Mouse (Mus musculus): Measurements from ENCODE around the gene Gm17783.
"Not testable (repeated sequence)": the region's sequence is repeated elsewhere in the genome, so short reads cannot be mapped to it uniquely, and the experiment has no call there.

Gm17783 gene

GRCm38 (mm10) chr16:45531950-45532349, at the start of gene Gm17783:
Gm17783 (minus strand) TSS chr16:45532050.
- no peak for DNase-seq (ENCODE audit: low spot score)

GRCm38 (mm10) chr16:45579883-45580282, 48.0 kb upstream of the Gm17783 start:
- no peak for DNase-seq (ENCODE audit: low spot score)

DNA sequence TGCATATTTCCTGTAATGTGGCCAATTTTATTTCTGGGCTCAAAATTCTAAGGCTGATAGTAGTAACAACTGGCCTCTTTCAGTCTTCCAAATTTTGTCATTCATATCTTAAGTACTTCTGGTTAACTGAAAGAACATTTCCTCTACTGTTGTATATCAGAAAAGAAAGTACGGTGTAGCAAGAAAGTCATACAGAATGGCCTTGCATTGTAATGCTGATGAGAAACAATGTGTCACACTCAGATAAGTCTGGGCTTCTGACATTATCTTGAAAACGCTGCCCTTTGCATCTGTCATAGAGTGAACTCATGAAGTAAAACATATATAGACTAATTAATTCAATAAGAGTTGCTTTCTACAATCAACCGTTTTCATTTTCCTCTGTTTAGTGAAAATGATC, 40.5 kb upstream of the Gm17783 start:
- DNase-seq (ENCODE audit: low spot score), result no peak

DNA sequence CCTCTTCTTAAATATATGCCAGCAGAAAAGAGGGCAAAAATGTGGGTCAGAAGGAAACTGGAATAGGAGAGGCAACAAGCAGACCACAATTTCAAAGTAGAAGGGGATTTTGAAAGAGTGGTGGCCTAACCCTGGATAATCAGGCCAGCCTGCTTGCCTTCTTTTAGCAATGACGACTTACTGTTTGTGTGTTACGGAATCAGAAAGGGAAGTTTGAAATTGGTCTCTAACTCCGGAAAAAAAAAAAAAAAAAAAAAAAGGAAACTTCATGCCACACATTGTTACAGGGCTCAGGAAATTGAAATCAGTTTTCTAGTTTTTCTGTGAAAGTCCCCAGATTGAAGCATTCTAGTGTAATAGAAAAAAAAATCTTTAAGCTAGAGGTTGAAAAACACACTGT, 29.9 kb upstream of the Gm17783 start:
- DNase-seq (ENCODE audit: low spot score), result no peak

DNA sequence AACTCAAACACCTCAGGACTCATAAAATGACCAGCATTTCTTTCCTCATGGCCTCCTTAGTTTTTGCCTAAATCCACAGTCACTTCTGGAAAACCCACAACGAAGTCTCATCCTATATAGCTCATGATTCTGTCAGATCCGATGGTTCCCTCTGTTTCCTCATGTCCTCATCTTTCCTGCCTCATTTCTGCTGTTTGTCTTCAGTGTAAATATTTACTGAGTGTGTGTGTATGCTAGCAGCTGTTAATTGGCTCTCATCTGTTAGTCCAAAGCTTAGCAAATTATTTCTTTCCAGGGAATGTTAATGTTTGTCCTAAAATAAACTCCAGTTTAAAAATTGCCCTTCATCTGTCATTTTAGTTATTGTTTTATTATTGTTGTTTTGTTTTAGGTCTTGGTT, 19.7 kb upstream of the Gm17783 start:
- no peak for DNase-seq (ENCODE audit: low spot score)

- DNase-seq (ENCODE audit: low spot score), result no peak
These were observed 16.1 kb upstream of the Gm17783 start for GRCm38 (mm10) chr16:45547982-45548381.

- DNase-seq (ENCODE audit: low spot score), result no peak
These were observed 12.5 kb upstream of the Gm17783 start for GRCm38 (mm10) chr16:45544341-45544740.

DNA sequence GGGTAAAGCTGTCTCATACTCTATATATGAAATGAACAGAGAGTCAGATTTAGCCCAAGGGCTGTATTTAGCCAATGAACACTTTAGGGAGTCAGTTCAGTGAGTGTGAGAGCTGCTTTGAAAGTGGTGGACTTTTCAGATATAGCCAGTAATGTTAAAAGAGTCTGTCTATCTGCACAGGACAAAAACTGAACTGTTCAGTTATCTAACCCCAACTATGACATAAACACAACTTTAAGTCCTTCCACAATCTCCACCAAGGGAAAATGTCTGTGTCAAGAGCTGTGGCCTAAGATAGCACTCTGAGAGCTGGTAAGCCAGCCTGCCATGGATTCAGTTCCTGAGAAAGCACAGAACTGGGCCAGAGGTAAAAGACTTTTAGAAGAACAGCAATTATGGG, 10.3 kb upstream of the Gm17783 start:
- DNase-seq (ENCODE audit: low spot score), result no peak

GRCm38 (mm10) chr16:45538342-45538741, 6.5 kb upstream of the Gm17783 start:
- DNase-seq (ENCODE audit: low spot score), result not testable (repeated sequence)

- DNase-seq (ENCODE audit: low spot score), result no peak
These were observed 3.2 kb upstream of the Gm17783 start, which contains the start of gene Slc9c1 for GRCm38 (mm10) chr16:45535009-45535408. Slc9c1 (plus strand) TSS chr16:45535309.

- no peak for DNase-seq (ENCODE audit: low spot score)
These were observed 6.3 kb downstream of the Gm17783 start for GRCm38 (mm10) chr16:45525551-45525950.

DNA sequence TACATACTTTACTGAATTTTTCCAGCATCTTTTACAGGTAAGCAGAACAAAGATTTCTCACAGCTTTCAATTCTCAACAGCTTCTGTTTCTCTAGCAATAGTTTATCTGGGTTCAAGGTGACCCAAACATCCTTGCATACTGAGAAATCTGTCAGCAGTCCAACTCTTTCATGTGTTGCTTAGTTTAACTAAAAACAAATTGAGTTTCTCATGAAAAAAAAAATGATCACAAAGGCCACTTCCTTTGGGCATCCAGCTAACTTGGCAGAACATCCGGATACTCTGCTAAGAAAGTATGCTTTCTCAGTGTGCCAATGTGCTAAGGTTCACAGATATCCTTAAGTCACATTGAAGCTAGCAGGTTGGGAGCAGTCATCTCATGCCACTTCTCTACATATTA, 36.5 kb downstream of the Gm17783 start:
- DNase-seq (ENCODE audit: low spot score), result no peak

DNA sequence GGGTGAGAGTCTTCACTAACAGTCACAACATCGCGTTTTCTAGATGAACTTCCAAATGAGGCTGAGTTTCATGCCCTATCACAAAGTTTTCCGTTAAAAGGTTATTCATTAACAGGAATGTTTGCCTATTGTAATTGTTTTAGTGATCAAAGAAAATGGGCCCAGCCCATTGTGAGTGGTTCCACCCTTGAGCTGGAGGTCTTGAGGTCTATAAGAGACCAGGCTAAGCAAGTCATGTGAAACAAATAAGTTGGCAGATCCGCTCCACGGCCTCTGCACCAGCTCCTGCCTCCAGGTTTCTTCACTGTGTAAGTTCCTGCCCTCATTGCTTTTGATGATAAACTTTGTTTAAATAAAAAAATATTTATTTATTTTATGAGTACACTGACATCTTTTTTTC, 38.9 kb downstream of the Gm17783 start, which contains the start of gene Gm609:
TSS of gene Gm609 (minus strand) at position 43 of the 400 bp plus-strand sequence.
- no peak for DNase-seq (ENCODE audit: low spot score)

- no peak for DNase-seq (ENCODE audit: low spot score)
These were observed 54.9 kb downstream of the Gm17783 start for GRCm38 (mm10) chr16:45476991-45477390.

GRCm38 (mm10) chr16:45471836-45472235, 60.0 kb downstream of the Gm17783 start:
- DNase-seq (ENCODE audit: low spot score), result not testable (repeated sequence)
